Mouse (Mus musculus) heart, postnatal 4 days (tissue): ENCODE data around the gene Olfr933. TPM values are rescaled to one million over a fixed set of nuclear protein-coding genes. Genes with fewer than 3 reads are reported as not detected.

Source experiments
- DNase-seq: peaks from one replicate; pipeline ENCODE4 v3.0.0; 2021
- total RNA-seq, 2 experiments: library from RNA; stranded (reverse); gene quantifications; 2 replicates each; pipeline ENCODE4 v1.2.3; 2021

Gene Olfr933
- total RNA-seq = not detected

DNA sequence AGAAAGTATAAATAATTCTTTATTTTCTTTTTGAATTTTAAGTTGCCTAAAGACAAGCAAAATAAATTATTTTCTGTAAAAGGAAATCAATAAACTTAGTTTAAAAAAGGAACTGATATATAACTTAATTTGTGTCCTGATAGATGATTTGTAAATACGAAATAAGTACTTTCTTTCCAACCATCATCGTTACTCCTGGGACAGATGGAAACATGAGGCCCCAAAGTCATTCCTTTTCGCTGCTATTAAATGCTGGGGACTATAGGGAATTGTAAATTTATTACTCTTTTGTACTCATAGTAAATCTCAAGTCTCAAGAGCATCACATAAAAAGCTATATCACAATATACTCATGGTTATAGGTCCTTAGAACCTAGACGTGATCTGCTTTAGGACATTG is at the start of gene Olfr933:
Olfr933 (plus strand) TSS at position 301 of the 400 bp plus-strand sequence.
- no peak for DNase-seq

DNA sequence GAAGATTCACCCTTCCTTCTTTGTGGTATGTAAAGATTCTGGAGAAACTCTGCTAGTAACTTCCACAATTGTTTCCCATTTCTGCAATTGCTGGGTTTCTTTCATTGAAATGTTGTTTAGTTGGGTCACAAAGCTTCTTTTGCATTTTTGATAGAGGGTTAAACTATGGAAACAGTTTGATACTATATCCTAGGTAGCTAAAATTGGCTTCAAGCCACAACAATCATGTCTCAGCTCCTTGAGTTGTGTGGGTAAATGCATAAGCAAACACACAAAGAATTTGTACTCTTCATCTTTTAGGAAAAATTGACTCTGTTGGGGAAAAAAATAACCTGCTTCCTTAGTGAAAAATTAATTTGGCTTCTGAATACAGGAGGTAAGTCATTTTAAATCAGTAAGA is 42.6 kb upstream of the Olfr933 start, which contains the start of gene Olfr930:
Olfr930 (plus strand) TSS at position 301 of the 400 bp plus-strand sequence.
- DNase-seq = no peak

DNA sequence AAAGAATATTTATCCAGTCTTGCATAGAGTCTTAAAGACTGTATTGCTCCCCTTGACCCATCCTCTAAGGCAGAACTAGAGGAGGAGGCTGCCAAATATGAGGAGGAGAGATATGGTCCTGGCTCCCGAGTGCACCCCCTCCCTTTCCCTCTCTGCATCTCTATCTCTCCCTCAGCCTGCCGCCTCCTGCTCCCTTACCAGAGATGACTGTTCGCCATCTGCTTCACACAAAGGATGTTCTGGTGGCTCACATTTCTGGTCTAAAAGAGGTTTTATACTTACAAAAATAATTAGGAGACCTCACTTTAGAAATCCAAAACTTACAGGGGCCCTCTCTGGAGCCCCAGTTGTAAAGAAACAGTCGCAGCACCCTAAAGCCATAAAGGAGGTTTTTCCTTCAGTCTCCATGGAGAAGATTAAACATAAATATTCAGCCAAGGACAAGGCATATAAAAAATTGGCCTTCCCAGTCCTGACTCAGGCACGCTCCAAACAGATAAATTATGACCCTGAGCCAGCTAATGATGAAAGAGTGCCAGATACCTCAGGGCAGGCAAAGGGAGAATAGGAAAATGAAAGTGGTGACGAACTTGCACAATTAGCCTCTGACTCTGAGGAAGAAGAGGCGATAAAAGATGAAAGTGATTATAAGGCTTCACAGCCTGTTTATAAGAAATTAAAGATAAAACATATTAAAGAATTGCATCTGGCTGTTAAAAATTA is 18.6 kb upstream of the Olfr933 start:
- DNase-seq = no peak

GRCm38 (mm10) chr9:38954124-38954416 is 18.0 kb upstream of the Olfr933 start:
- no peak for DNase-seq

DNA sequence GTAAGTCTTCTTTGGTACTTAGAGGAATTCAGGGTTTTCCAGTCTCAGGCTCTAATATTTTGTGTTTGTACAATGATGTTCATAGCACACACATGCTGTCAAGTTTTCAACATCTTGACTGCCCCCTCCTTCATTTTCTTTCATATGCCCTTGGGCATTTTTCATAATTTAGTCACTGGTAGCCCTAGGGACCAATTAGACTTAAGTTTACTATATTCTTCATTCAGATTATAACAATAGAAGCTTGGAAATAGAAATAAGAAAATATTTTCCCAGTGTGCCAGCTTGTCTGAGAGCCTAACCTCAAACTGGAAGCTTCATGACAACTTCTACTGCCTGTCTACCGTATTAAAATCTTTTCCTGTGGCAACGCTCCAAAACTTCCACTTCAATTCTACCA is 16.1 kb downstream of the Olfr933 start, which contains the start of gene Olfr934:
Olfr934 (minus strand) TSS at position 101 of the 400 bp plus-strand sequence.
- no peak for DNase-seq

- no peak for DNase-seq
These were observed 27.5 kb downstream of the Olfr933 start, which contains the start of gene Olfr935 for GRCm38 (mm10) chr9:38999583-38999982. Gene Olfr935 (minus strand): TSS chr9:38999683.

GRCm38 (mm10) chr9:39023277-39023676 is 51.2 kb downstream of the Olfr933 start, which contains the start of gene Olfr146:
Gene Olfr146 (minus strand): TSS chr9:39023377.
- no peak for DNase-seq

Other genes with a start within 250 kb of the Olfr933 start
- gene Olfr920, start 220.0 kb upstream of the Olfr933 start, total RNA-seq = under 1 TPM; 0.07 to 0.14 TPM
- gene Olfr921, start 199.2 kb upstream of the Olfr933 start, total RNA-seq = not detected
- not detected for gene Olfr922, start 157.7 kb upstream of the Olfr933 start, total RNA-seq
- gene Olfr923, start 145.8 kb upstream of the Olfr933 start, total RNA-seq = not detected
- gene Olfr924, start 127.9 kb upstream of the Olfr933 start, total RNA-seq = not detected
- gene Olfr26, start 117.3 kb upstream of the Olfr933 start, total RNA-seq = not detected
- gene Olfr926, start 95.2 kb upstream of the Olfr933 start, total RNA-seq = not detected
- gene Olfr930, start 42.5 kb upstream of the Olfr933 start, total RNA-seq = not detected
- gene Olfr934, start 16.0 kb downstream of the Olfr933 start, total RNA-seq = not detected
- not detected for gene Olfr935, start 27.4 kb downstream of the Olfr933 start, total RNA-seq
- gene Olfr146, start 51.1 kb downstream of the Olfr933 start, total RNA-seq = not detected
- not detected for gene Olfr937, start 92.6 kb downstream of the Olfr933 start, total RNA-seq
- not detected for gene Olfr938, start 106.6 kb downstream of the Olfr933 start, total RNA-seq
- not detected for gene Olfr27, start 155.8 kb downstream of the Olfr933 start, total RNA-seq
- gene Olfr943, start 194.0 kb downstream of the Olfr933 start, total RNA-seq = not detected
- not detected for gene Olfr944, start 229.6 kb downstream of the Olfr933 start, total RNA-seq